Mouse (Mus musculus) forebrain, embryonic 11.5 days (tissue): ENCODE measurements at regions not wholly inside any gene's neighbourhood (a gene's known extent, or its start where the extent isn't known, plus 50 kb on each side); places are given as distances from the start of the nearest gene placed in this dataset.

ENCODE experiments used
- ATAC-seq: fragments of 200-750 bp; cut with Nextera tagmentation; replicated peaks from 2 replicates; pipeline ENCODE4 v1.8.0; 2017; ENCODE audit warnings: moderate TSS enrichment; ENCODE audit not compliant: low FRiP score
- DNase-seq: peaks from one replicate; pipeline ENCODE4 v3.0.0-alpha.2; 2017; ENCODE audit warnings: low spot score
- H3K27ac ChIP-seq: fragments of 300-500 bp; sonication (generic); 2 replicates; pipeline ENCODE4 v1.5.1; 2014; ENCODE audit warnings: low read depth, low read length
- H3K27me3 ChIP-seq: fragments of 300-500 bp; sonication (generic); 2 replicates; pipeline ENCODE4 v1.6.1; 2014; ENCODE audit warnings: mild to moderate bottlenecking, low read length, mixed read lengths; ENCODE audit not compliant: control insufficient read depth, insufficient read depth
- H3K36me3 ChIP-seq: fragments of 300-500 bp; sonication (generic); 2 replicates; pipeline ENCODE4 v1.6.1; 2014; ENCODE audit warnings: mild to moderate bottlenecking, low read length, moderate library complexity, mixed read lengths; ENCODE audit not compliant: control insufficient read depth, insufficient read depth
- H3K4me1 ChIP-seq: fragments of 300-500 bp; sonication (generic); replicated peaks from 2 replicates; pipeline ENCODE4 v1.6.1; 2014; ENCODE audit warnings: low read length, mixed read lengths; ENCODE audit not compliant: control insufficient read depth, insufficient read depth
- H3K4me2 ChIP-seq: fragments of 300-500 bp; sonication (generic); 2 replicates; pipeline ENCODE4 v1.6.1; 2014; ENCODE audit warnings: low read depth, mild to moderate bottlenecking, low read length, moderate library complexity, mixed read lengths; ENCODE audit not compliant: severe bottlenecking
- H3K4me3 ChIP-seq: fragments of 300-500 bp; sonication (generic); 2 replicates; pipeline ENCODE4 v1.5.1; 2014; ENCODE audit warnings: low read depth, low read length
- H3K9ac ChIP-seq: fragments of 300-500 bp; sonication (generic); 2 replicates; pipeline ENCODE4 v1.6.1; 2014; ENCODE audit warnings: low read length
- H3K9me3 ChIP-seq: fragments of 300-500 bp; sonication (generic); 2 replicates; pipeline ENCODE4 v1.6.1; 2016; ENCODE audit warnings: low read length, mixed read lengths; ENCODE audit not compliant: control insufficient read depth
- WGBS: fragments of 180-500 bp; shearing (Covaris S2); extraction: QIAGEN DNeasy Blood & Tissue Kit; methylation state at CpG from one replicate; pipeline ENCODE4 v1.1.7; 2014; 5-methylcytosine and 5-hydroxymethylcytosine counted together

- DNase-seq (no peak), ATAC-seq (no peak)
- no peak overlapping the region for H3K4me2 ChIP-seq
- no peaks in the 10 kb centered on the region for H3K9me3 ChIP-seq
- no peak overlapping the region for H3K27ac ChIP-seq
- H3K27me3 ChIP-seq, result no peaks in the 10 kb centered on the region
- H3K36me3 ChIP-seq, result no peaks in the 10 kb centered on the region
- WGBS, result 67% methylated on average over 5 of the region's 5 CpGs
- H3K4me3 ChIP-seq, result no peak overlapping the region
- H3K9ac ChIP-seq, result no peak overlapping the region
- H3K4me1 ChIP-seq, result no peaks in the 10 kb centered on the region
These were observed 203.1 kb upstream of the Gm9833 start for GRCm38 (mm10) chr3:9884691-9885354.

DNA sequence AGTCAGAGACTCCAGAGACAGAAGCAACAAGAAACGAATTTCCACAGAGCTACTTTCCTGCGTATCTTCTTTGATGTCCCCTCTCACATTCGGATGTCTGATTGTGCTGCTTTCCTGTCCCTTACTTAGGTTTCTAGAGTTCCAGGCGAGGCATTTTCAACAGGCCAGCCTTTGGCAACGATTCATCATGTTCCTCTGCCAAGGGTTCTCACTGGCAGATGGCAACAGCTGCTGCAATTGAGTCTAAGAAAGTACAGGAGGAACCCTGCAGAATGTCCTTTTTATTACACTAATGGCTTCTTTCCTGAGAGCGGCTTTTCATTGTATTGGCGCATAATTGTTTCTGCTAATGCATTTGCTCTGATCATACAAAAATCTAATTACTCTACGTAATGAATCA is 202.3 kb upstream of the Gm9833 start:
- ATAC-seq (no peak), DNase-seq (no peak)
- no peaks in the 10 kb centered on the region for H3K36me3 ChIP-seq
- 61% methylated on average over 8 of the region's 8 CpGs for WGBS
- no peak overlapping the region for H3K4me3 ChIP-seq
- H3K27me3 ChIP-seq, result no peaks in the 10 kb centered on the region
- H3K9me3 ChIP-seq, result no peaks in the 10 kb centered on the region
- H3K4me2 ChIP-seq, result no peak overlapping the region
- H3K27ac ChIP-seq, result no peak overlapping the region
- no peaks in the 10 kb centered on the region for H3K4me1 ChIP-seq
- H3K9ac ChIP-seq, result no peak overlapping the region

GRCm38 (mm10) chr3:9886077-9886476 is 201.8 kb upstream of the Gm9833 start:
- H3K36me3 ChIP-seq, result no peaks in the 10 kb centered on the region
- no peaks in the 10 kb centered on the region for H3K9me3 ChIP-seq
- ATAC-seq (0 out of 2 replicates have a peak, but pooled peaks have one; percentile 30), DNase-seq (no peak)
- H3K27me3 ChIP-seq, result no peaks in the 10 kb centered on the region
- no peaks in the 10 kb centered on the region for H3K4me1 ChIP-seq
- no peak overlapping the region for H3K4me3 ChIP-seq
- no peak overlapping the region for H3K4me2 ChIP-seq
- no peak overlapping the region for H3K27ac ChIP-seq
- no peak overlapping the region for H3K9ac ChIP-seq
- WGBS, result 81% methylated on average over 4 of the region's 4 CpGs

GRCm38 (mm10) chr3:9886765-9887626 is 200.9 kb upstream of the Gm9833 start:
- Histone ChIP-seq H3K4me3 (no peak overlapping the region), H3K4me1 (no peaks in the 10 kb centered on the region), H3K27ac (no peak overlapping the region), H3K9ac (no peak overlapping the region), H3K27me3 (no peaks in the 10 kb centered on the region), H3K9me3 (no peaks in the 10 kb centered on the region), H3K4me2 (no peak overlapping the region), H3K36me3 (no peaks in the 10 kb centered on the region)
- no peak for ATAC-seq
- 86% methylated on average over 10 of the region's 10 CpGs for WGBS
- DNase-seq, result no peak

DNA sequence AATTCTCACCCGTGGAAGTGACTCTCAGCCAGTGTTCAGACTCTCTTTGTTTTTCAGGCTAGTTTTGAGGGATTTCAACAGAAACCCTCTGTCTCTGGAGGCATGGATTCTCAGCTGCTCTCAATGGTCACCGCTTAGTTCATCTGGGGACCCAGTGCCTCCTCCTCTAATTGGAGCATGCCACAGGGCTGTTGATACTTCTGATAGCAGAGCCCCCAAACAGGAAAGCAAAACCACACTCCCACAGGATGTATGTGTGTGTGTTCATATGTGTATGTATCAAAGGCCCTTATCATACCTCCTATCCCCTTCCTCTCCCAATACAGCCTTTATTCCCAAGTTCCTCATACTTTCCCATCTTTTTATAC is 200.3 kb upstream of the Gm9833 start:
- Histone ChIP-seq H3K4me3 (no peak overlapping the region), H3K9me3 (no peaks in the 10 kb centered on the region), H3K27ac (no peak overlapping the region), H3K4me2 (no peak overlapping the region), H3K4me1 (no peaks in the 10 kb centered on the region), H3K36me3 (no peaks in the 10 kb centered on the region), H3K9ac (no peak overlapping the region), H3K27me3 (no peaks in the 10 kb centered on the region)
- DNase-seq (no peak), ATAC-seq (no peak)
- WGBS, result 83% methylated on average over 2 of the region's 2 CpGs

GRCm38 (mm10) chr3:9888051-9888450 is 199.9 kb upstream of the Gm9833 start:
- WGBS, result 92% methylated on average over 5 of the region's 5 CpGs
- Histone ChIP-seq H3K27me3 (no peaks in the 10 kb centered on the region), H3K4me2 (no peak overlapping the region), H3K9ac (no peak overlapping the region), H3K27ac (no peak overlapping the region), H3K4me1 (no peaks in the 10 kb centered on the region), H3K9me3 (no peaks in the 10 kb centered on the region), H3K4me3 (no peak overlapping the region), H3K36me3 (no peaks in the 10 kb centered on the region)
- ATAC-seq (no peak), DNase-seq (no peak)

GRCm38 (mm10) chr3:9892884-9893494 is 194.9 kb upstream of the Gm9833 start:
- no peak overlapping the region for H3K27ac ChIP-seq
- H3K9me3 ChIP-seq, result no peaks in the 10 kb centered on the region
- no peak overlapping the region for H3K9ac ChIP-seq
- no peaks in the 10 kb centered on the region for H3K4me1 ChIP-seq
- no peaks in the 10 kb centered on the region for H3K27me3 ChIP-seq
- ATAC-seq (no peak), DNase-seq (no peak)
- no peak overlapping the region for H3K4me3 ChIP-seq
- no peak overlapping the region for H3K4me2 ChIP-seq
- no peaks in the 10 kb centered on the region for H3K36me3 ChIP-seq
- WGBS, result 27% methylated on average over 4 of the region's 4 CpGs

DNA sequence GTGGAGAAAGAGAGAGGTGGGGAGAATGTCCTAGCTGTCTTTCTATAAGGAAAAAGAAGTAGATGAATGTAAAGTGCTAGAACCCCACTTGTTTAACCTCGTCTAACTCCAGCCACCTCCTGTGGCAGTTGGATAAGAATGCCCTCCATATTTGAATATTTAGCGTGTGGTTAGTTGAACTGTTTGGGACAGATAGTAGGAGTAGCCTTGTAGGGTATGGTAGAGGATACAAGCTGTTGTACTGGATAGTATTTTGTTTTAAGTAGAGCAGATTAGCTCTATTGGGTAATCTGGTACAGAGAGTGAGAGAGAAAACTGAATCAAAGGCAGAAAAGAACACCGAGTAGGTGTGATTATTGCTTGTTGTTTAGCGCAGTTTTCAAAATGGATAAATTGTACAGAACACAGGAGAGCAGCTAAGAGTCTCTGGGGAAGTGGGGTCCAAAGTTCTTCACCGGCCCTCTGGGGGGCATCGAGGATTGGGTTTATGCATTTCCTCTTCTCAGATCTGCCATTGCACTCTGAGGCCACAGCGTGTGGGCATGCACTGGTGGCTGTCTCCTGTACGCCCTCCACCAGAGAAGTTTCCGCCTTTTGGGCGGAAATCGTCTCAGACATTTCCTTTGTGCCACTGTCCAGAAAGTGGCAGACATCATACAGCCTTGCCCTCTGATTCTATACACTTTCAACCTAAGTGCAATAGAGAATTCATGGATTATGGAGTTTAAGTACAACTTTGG is 192.3 kb upstream of the Gm9833 start:
- H3K9ac ChIP-seq, result no peak overlapping the region
- no peak overlapping the region for H3K4me2 ChIP-seq
- 89% methylated on average over 11 of the region's 11 CpGs for whole genome bisulfite sequencing

More for the DNA sequence above, 192.3 kb upstream of the Gm9833 start:
- Histone ChIP-seq H3K27ac (no peak overlapping the region), H3K4me1 (no peaks in the 10 kb centered on the region), H3K27me3 (no peaks in the 10 kb centered on the region), H3K36me3 (no peaks in the 10 kb centered on the region), H3K4me3 (no peak overlapping the region), H3K9me3 (no peaks in the 10 kb centered on the region)
- no peak for ATAC-seq
- no peak for DNase-seq
